Mouse (Mus musculus) large intestine, adult 2 months (tissue): ENCODE measurements around the gene Calml3. TPM values are rescaled to one million over a fixed set of nuclear protein-coding genes. Genes with fewer than 3 reads are reported as not detected.

Experiments used
- DNase-seq: peaks from one replicate; pipeline ENCODE4 v3.0.0-alpha.2; 2012; ENCODE audit warnings: low read depth, low spot score
- WGBS: fragments of 180-500 bp; shearing (Covaris S2); methylation state at CpG from one replicate; pipeline ENCODE4 v1.1.7; 2018; 5-methylcytosine and 5-hydroxymethylcytosine counted together
- polyA plus RNA-seq: library from polyadenylated mRNA; depleted of rRNA; stranded (reverse); fragments of >200 nt; gene quantifications from 2 replicates; pipeline ENCODE4 v1.2.3, GENCODE M21; 2012

The Calml3 gene
- polyA plus RNA-seq, 1 experiment, result not detected

GRCm38 (mm10) chr13:3787102-3787501 is 17.0 kb downstream of the Calml3 start:
- 47% methylated on average over 4 of the region's 4 CpGs for WGBS
- DNase-seq, result no peak

DNA sequence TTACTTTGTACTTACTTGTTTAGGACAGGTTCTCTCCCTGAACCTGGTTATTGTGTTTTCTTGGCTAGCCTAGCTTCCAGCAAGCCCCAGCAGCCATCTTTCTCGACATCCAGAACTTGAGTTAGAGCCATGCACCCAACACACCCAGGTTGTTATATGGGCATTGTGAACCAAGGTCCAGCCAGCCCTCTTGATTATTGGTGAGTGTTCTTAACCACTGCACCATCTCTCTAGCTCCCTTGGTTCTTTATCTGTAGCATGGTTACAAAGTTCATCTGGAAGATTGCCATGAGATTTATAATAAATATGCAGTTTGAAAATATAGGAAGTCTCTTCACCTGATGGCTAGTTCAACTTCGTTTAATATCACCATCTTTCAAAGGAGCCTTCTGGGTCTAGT is 20.5 kb downstream of the Calml3 start:
- 27% methylated on average over 2 of the region's 2 CpGs for WGBS

GRCm38 (mm10) chr13:3782499-3782898 is 21.6 kb downstream of the Calml3 start:
- 45% methylated on average over 2 of the region's 2 CpGs for WGBS

More for the DNA sequence above, 20.5 kb downstream of the Calml3 start:
- peak; percentile 79 for DNase-seq

GRCm38 (mm10) chr13:3779575-3780226 is 24.4 kb downstream of the Calml3 start:
- DNase-seq, result no peak
- 81% methylated on average over 8 of the region's 8 CpGs for WGBS

More at GRCm38 (mm10) chr13:3782499-3782898, 21.6 kb downstream of the Calml3 start:
- DNase-seq, result no peak

GRCm38 (mm10) chr13:3778591-3779364 is 25.3 kb downstream of the Calml3 start:
- 35% methylated on average over 4 of the region's 4 CpGs for WGBS
- peak; percentile 79 for DNase-seq

DNA sequence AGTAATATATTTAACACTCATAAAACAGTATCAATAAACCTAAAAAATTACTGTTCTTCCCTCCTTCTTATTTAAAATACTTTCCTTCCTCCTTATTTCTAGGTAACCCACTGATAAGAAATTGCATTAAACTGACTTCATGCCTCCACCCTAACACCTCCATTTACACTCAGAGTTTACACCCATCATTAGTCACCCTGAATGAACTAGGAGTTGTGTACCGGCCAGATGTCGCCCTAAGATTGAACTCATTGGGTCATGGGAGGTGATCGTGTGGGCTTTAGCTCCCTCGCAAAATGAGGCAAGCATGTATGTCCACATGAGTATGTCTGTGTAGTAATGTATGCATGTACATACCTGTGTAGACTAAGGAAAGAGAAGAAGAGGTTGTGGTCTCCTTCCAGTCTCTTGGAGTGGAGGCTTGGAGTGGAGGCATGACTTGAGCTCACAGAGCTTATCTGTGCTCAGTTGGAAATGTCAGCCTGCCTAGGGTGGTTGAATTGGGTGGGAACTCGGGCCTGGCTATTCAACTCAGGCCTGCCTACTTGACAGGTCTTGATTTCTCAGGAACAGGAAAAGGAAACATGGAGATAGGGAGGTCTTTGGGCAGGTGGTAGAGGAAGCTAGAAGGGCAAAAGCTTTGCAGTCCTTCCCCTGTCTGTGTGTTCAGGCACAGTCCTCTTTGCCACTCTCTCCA is 26.8 kb downstream of the Calml3 start:
- WGBS, result 41% methylated on average over 5 of the region's 5 CpGs

GRCm38 (mm10) chr13:3776446-3776845 is 27.7 kb downstream of the Calml3 start:
- no peak for DNase-seq
- 27% methylated on average over 4 of the region's 4 CpGs for WGBS

More for the DNA sequence above, 26.8 kb downstream of the Calml3 start:
- no peak for DNase-seq

DNA sequence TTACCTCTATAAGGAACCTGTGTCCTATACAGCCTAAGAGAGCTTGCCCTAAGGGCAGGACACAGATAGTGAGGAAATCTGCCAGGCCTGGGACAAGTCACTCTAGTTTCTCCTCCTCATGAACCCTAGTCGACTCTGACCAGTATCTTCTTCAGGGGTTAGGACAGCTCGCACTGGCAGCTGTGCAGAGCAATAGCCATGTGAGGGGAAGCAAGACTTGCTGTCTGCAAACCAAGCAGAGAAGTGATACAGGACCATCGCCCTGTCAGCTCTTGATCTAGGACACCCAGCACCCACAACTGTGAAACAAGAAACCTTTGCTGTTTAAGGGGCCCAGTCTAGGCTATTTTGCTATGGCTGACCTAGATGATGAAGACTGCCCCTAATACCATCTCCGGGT is 29.1 kb downstream of the Calml3 start:
- DNase-seq, result no peak
- WGBS, result 83% methylated on average over 4 of the region's 4 CpGs

- DNase-seq, result no peak
- 81% methylated on average over 3 of the region's 3 CpGs for WGBS
Observed at GRCm38 (mm10) chr13:3774280-3774679, 29.8 kb downstream of the Calml3 start.

- WGBS, result 82% methylated on average over 2 of the region's 2 CpGs
- no peak for DNase-seq
Observed at GRCm38 (mm10) chr13:3773149-3773688, 30.9 kb downstream of the Calml3 start.

GRCm38 (mm10) chr13:3771221-3771620 is 32.9 kb downstream of the Calml3 start:
- no peak for DNase-seq
- 93% methylated on average over 5 of the region's 5 CpGs for WGBS

DNA sequence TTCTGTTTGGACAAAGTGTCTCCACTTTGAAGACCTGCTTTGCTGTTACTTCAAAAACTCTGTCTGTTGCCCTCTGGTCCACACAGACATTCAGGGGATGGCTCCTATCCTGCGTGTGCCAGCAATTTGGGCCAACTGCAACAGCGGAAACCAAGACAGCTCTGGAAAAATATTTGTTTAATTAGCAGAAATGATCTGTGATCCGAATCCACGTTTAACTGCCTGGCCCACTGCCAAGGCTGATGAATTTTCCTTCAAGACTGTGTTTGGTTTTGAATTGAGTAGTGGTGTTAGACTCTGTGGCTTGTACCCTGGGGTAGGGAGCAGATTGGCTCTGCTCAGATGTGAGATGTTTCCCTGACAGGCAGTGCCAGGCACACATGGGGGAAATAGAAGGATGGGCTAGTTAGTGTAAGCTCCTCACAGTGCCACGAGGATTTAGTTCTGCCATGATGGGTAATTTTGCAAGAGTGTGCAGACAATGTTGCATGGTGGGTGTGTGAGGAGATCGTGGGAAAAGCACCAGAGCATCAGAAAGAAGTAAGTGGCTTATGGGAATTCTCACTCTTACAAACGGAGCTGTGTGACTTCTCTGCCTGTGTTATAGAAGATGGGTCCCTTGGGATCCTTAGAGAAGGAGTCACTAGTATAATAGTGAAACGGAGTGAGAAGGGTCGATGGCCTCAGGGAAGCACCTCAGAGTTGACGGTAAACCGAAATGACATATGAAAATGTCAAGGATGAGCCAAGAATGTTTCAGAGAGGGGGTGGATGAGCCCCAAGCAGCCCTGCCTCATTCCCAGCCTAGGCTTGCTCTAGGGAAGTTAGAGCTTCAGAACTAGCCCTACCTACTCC is 33.7 kb downstream of the Calml3 start:
- WGBS, result 47% methylated on average over 11 of the region's 11 CpGs
- DNase-seq, result no peak

DNA sequence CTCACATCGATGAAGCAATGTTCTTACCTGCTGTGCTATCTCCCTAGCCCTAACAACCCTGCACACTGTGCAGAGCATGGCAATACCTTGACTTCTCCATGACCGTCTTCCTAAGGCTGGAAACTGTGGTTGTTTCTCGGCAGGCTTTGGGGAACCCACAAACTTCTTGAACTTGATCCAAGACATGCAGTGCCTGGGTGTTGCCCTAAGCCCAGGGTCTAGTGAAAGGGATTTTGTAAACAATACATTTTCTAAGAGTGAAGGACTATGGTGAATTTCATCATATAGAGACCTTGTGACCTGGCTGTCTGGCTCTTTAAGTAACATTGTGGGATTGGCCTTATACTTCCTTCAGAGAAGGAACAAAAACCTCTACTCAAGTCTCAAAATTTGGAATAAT is 34.6 kb downstream of the Calml3 start:
- 49% methylated on average over 3 of the region's 3 CpGs for WGBS
- no peak for DNase-seq

DNA sequence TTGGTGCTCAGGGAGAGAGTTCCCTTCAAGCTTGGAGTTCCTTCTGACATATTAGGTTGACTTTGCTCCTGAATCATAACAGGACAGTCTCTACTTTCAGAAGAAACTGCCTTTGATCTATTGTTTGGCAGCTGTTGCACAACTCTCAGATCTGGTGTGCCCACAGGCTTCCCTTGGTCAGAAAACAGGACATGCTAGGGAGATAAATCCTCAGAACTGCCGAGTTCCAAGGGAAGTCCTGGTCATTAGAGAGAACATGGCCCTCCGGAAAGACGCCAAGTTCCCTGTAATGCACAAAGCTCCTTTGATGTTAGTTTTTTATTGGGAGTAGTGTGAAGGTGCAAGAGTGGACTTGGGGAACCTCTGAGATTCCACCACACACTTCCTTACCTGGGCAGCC is 35.5 kb downstream of the Calml3 start:
- 18% methylated on average over 3 of the region's 3 CpGs for WGBS
- no peak for DNase-seq

- DNase-seq, result no peak
Observed at GRCm38 (mm10) chr13:3767086-3767485, 37.0 kb downstream of the Calml3 start.

GRCm38 (mm10) chr13:3765781-3766180 is 38.3 kb downstream of the Calml3 start:
- WGBS, result 82% methylated on average over 4 of the region's 4 CpGs
- no peak for DNase-seq

DNA sequence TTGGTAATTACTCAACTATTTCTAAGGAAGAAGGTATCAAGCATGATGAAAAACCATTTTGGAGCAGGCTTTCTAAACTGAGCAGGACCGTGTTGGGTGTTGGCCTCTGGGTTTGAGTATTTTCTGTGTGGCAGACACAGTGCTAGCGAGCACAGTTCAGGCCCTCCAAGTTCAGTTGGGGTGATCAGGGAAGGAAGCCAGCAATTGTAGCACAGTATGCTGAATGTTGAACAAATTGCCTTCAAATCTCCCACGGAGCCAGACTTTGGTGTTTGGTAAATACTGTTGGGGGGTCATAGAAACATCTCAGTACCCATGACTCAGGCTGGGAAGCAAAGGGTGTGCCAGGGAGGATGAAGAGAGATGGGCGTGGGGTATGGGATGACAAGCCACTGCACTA is 43.0 kb downstream of the Calml3 start:
- DNase-seq, result no peak
- WGBS, result 69% methylated on average over 4 of the region's 4 CpGs

DNA sequence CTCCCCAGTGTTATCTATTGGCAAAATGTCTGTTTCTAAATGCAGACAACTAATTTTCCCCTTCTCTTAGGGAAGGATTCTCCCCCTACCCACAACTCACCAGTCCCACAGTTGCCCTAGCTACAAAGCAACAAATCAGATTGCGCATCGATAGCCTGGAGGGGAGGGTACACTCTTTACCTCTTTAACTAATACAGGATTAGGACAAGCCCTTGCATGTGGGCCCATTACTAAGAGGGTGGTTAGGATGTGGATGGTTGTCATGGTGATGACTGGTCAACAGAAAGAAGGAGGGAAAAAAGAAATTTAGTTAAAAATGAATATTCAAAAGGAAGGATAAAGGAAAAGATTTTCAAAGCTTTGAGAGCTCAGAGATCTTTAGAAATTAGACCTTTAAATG is 45.8 kb downstream of the Calml3 start:
- no peak for DNase-seq
- WGBS, result 93% methylated on average over 2 of the region's 2 CpGs

GRCm38 (mm10) chr13:3753291-3753690 is 50.8 kb downstream of the Calml3 start:
- 59% methylated on average over 2 of the region's 2 CpGs for WGBS
- no peak for DNase-seq
